Mouse (Mus musculus): ENCODE results near the gene Cpt1c.
A peak's percentile ranks its signal among the peaks of the same experiment; 100 is the strongest.
"Not testable (repeated sequence)": the region's sequence is repeated elsewhere in the genome, so short reads cannot be mapped to it uniquely, and the experiment has no call there.

Cpt1c gene

DNA sequence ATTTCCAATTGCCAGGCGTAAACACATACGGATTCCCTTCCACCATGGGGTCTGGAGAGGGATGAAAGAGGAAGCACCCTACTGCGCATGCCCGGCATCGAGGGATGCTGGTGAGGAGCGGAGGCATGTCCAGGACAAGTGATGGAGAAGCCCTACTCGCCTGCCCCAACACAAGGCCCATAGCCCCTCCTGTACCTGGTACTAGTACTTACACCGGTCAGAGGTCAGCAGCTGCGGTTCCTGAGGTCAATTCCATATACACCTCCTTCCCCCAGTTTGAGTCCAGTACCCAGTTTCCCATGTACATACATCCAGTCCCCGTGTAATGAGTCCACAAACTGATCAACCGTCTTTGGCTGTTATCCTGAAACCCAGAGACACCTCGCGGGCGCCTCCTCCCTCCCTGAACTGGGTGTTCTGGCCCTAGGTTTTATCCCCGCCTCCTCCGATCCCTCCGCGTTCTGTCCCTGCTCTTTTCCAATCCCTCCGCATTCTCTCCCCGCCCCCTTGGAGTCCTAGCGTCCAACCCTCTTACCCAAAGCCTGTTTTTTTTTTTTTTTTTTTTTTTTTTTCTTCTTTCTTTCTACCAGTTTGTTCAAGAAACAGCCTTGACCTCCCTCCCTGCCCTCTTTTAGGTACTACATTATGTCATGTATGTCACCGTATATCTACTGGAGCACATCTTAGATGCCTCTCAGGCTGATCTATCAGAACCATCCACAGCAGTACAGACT lies at the start of gene Cpt1c:
Gene Cpt1c, minus strand, starts transcription at position 469 of the 734 bp plus-strand sequence.
- DNase-seq (ENCODE audit: low read depth, low spot score) = peak; percentile 98

DNA sequence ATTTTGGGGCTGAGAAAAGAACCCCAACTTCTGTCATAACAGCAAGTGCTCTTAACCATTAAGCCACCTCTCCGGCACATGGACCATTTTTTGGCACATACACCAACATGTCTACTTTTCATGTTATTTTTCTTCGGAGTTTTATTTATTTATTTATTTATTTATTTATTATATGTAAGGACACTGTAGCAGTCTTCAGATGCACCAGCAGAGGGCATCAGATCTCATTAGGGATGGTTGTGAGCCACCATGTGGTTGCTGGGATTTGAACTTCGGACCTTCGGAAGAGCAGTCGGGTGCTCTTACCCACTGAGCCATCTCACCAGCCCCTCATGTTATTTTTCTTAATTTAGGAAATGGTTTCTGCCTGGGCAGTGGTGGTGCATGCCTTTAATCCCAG lies 49.1 kb upstream of the Cpt1c start:
- not testable (repeated sequence) for DNase-seq (ENCODE audit: low read depth, low spot score)

DNA sequence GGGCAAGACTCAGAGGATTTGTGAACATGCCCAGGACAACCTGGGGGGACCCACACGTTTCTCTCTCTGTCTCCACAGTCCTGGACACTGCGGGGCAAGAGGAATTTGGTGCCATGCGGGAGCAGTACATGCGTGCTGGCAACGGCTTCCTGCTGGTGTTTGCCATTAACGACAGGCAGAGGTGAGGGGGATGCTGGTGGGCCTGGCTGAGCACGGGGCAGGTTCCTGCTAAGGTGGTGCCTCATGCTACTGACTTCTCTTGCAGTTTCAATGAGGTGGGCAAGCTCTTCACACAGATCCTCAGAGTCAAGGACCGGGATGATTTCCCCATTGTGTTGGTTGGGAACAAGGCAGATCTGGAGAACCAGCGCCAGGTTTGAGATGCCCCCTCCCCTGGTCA lies 45.6 kb upstream of the Cpt1c start:
- no peak for DNase-seq (ENCODE audit: low read depth, low spot score)

DNA sequence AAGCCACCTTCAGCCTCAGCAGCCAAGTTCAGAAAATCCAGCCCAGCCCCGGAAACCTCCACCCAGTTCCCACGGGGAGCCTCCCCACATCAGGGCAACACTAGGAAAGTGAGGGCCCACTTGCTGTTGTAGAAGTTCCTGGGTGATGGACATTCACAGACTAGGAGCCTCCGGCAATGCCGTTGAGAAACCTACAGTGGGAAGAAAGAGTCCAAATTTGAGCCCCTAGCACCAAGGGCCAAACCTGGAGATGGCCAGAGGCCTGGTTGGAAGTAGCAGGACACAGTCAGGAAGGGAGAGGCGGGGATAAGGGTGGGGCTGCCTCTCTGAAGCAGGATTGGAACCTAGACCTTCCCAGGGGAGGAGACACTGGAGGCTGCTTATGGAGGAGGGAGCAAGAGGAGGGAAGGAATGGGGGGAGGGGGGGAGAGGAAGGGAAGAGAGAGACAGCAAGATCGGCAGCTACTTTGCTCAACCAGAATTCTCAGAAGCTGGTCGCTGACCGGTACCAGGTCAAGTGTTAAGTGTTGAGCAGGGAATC lies 44.5 kb upstream of the Cpt1c start:
- DNase-seq (ENCODE audit: low read depth, low spot score) = peak; percentile 89

DNA sequence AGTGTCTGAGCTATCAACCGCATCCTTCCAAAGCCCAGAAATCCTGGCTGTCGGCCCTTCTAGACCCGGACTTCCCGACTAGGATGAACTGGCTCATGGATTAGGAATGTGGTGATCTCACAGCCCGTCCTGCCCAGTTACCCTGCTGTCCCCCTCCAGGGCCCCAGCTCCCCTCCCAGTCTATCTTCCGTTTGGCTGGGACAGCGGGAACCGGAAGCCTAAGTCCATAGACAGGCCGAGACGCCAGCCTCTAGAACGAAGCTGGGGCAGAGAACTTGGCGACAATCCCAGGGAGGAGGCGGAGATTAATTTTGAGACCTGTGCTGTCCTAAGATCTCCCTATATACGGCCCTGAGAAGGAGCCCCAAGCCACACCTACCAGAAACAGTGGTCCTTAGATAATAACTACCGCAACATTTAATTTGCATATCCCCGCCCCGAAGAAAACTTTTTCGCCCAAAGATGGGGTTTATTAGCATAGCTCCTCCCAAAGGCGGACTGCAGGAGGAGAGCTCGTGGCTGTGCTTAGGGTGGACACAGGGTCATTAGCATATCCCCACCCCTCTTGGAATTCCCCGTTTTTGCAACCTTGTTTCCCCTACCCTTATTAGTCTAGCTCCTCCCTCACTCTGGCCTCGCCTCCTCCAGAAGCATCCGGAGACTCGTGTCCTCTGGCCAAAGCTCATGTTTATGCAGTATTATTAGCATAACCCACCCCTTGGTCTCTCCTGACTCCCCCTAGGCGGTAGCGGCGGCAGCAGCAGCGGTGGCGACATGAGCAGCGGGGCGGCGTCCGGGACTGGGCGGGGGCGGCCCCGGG lies 42.8 kb upstream of the Cpt1c start, which contains the start of gene Rras:
Gene Rras, plus strand, starts transcription at position 720 of the 820 bp plus-strand sequence.
- DNase-seq (ENCODE audit: low read depth, low spot score) = peak; percentile 100

DNA sequence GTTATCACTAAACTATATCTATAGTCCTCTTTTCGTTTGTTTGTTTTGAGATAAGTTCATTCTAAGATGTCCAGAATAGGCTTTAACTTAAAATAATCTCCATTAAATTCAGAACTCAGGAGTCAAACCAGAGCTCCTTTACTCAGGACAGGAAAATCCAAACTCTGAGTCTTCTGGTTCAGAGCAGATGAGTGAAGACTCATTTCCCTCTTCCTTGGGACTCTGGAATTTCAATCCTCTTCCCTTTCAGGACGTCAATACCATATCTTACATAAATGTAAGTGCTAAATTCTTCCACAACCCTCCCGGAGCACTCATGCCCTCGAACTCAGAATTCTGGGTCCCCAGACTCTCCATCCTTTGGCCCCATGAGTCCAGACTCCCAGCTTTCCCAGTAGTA lies 42.1 kb upstream of the Cpt1c start:
- no peak for DNase-seq (ENCODE audit: low read depth, low spot score)

DNA sequence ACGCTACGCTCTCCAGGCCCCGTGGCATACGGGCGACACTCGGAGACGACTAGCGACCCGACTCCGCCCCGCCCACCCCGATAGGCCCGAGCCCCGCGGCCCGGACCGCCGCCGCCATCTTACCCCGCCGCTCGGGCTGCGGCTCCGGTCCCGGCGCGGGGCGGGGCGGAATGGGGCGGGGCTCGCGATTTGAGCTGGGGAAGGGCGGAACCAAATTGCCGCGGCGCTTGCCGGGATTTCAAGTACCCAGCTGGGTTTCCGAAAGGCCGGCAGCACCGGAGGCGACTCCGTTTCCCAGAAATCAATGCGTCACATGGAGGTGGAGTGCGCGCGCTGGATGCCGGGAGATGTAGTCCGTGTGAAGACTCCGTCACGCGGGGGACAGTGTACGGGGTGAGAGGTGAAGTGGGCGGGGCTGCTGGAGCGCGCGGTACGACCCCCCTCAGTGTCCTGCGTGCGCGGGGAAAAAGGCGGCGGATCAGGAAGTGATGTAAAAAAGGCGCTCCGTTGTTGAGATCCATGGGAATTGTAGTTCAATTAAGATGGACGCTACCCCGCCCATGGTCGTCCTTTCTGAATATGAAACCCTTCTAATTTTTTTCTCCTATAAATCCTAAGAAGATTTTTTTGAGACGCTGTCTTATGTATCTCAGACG lies 41.4 kb upstream of the Cpt1c start, which contains the start of gene Scaf1:
Gene Scaf1, minus strand, starts transcription at position 407 of the 656 bp plus-strand sequence.
- peak; percentile 99 for DNase-seq (ENCODE audit: low read depth, low spot score)

DNA sequence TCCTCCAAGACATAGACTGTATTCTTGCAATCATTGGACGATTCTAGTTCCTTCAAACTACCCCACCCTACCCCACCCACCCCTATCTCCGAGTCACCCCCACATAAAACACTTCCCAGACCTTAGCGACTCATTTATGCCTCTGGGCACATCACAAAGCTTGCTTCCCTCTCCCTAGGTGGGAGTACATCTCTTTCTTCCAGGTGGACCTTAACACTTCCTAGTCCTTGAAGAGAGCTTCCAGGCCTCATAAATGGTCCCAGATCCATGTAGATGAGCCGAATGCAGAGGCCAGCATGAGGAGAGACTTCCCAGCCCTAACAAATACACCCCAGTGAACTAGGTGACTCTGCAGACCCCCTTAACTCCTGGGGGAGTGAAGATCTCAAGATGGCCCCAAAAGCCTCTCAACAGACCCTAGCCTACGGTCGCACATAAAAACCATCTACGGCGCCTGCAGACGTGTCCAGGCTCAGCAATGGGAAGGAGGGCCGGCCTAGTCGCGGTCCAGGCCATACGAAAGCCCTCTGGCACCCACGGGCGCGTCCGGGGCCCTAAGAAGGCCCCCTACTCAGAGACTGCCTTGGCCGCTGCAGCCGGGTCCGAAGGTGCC lies 40.8 kb upstream of the Cpt1c start:
- DNase-seq (ENCODE audit: low read depth, low spot score) = peak; percentile 65

DNA sequence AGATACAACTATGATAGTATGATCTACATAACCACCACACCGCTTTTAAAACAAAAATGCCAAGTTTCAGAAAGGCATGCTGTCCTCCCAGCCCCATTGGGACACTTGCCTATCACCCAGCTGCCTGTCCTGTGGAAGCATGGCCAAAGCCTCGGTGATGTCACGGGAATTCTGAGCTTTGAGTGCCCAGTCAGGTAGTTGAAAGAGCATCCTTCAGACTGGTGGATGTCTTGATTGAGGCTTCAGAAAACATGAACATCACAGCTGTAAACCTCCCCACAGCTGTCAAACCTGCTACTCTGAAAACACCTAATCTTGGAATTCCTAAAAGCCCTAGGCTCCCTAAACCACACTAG lies 39.4 kb upstream of the Cpt1c start:
- no peak for DNase-seq (ENCODE audit: low read depth, low spot score)

DNA sequence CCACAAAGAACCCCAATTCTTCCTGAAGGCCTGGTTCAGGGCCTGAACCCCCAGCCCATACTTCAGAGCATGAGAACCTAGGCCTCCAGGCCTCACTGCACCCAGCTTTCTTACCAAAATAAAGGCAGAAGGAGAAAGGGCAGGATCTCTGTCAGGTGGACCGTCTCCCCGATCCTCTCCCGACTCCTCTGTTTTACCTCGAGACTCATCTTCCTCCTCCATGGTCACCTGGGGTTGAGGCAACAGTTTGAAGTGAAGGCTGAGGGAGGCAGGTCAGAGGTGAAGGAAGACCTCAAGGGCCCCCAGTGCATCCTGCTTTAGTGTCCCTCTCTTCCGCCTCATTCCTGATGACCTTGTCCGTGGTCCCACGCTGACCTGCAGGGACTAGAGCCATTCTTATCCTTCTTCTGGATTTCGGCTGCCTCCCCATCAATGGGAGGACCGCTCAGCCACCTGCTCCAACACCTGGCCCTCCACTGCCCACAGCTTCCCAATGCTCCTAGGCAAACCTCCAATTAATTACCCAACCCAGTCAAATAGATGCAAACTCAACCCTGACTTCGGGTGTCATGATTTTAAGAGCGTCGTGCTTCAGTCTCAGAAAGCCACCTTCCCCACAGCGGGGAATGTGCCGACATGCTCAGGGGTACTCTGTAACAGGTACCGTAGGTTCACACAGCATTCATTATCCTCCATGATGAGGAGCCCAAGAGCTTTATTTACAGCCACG lies 38.9 kb upstream of the Cpt1c start:
- no peak for DNase-seq (ENCODE audit: low read depth, low spot score)

DNA sequence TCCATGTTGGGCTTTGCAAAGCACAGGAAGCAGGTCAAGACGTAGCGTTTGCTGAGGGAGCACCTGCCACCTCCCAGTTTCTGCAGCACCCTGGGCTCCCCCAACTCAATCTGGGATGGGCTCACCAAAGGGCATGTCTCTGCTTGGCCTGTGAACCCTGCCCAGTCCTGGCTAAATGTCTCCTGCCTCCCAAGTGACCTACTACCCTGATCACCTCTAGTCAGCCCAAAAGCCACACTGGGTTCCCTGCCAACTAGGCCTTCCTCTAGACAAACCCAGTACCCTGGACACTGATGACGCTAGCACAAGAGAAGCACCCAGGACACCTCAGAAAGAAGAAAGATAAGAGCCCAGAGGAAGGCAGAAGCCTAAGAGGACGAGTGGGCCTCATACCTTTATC lies 38.2 kb upstream of the Cpt1c start:
- DNase-seq (ENCODE audit: low read depth, low spot score) = no peak

DNA sequence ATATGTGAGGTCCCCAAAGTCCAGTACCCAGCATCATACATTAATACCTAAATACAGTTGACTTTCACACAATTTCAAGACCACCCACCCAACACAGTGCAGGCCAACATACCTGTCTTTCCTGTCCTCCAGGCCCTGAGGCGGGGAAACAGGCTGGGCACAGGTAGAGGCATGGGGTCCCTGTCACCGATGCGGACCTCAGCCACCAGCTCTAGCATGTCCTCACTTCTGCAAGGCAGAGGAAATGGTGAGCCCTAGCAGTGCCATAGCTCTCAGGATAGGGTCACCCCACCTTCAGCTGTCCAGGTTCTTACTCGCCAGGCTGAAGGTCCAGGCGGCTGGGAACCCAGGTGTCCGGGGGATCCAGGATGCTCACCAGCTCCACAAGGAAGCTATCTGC lies 37.4 kb upstream of the Cpt1c start:
- DNase-seq (ENCODE audit: low read depth, low spot score) = no peak

DNA sequence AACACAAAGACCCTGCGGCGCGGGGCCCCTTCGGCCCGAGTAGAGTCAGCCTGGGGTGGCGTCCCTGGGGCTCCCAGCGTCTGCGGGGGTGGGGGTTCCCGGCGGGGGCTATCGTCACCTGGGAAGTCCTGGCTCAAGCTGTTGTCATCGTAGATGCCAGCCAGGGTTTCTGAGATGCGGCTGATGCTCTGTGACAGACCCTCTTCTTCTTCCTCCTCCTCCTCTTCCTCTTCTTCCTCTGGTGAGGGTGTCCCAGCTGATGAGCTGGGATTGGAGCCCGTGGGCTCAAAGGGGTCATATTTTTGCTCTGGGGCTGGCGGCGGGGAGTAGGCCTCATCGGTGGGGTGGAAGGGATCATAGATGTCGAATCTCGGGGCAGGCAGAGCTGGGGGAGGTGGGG lies 33.8 kb upstream of the Cpt1c start:
- no peak for DNase-seq (ENCODE audit: low read depth, low spot score)

DNA sequence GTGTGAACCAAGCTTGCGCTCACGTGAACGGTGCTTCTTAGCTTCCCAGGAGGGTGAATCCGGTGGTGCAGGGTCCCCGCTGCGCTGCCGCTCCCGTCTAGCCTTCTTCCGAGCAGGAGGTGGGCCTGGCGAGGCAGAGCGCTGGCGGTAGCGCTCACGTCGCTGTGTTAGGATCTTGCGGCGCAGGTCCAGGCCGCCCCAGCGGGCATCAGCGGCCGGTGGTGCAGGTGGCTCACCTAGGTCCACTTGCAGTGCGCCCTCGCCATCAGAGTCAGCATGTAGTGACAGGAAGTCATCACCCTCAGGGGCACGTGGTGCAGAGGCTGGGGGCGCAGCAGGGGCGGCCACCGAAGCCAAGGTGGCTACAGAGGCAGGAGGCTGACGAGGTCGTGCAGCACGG lies 33.2 kb upstream of the Cpt1c start:
- no peak for DNase-seq (ENCODE audit: low read depth, low spot score)

DNA sequence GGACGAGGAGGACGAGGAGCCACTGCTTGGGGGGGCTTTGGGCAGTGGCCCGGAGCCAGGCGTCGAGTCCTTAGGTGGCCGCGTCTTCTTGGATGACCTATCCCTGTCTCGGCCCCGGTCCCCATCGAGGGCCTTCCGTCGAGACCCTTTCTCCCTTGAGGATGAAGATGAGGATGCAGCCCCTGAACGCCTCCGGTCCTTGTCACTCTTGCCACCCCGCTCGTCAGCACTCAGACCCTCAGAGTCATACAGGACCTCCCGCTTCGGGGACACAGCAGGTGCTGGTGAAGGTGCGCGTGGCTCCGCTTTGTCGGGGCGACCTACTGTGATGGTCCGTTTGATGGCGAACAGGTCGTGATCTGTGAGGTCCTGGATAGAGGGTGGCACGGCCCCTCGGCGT lies 32.5 kb upstream of the Cpt1c start:
- no peak for DNase-seq (ENCODE audit: low read depth, low spot score)

DNA sequence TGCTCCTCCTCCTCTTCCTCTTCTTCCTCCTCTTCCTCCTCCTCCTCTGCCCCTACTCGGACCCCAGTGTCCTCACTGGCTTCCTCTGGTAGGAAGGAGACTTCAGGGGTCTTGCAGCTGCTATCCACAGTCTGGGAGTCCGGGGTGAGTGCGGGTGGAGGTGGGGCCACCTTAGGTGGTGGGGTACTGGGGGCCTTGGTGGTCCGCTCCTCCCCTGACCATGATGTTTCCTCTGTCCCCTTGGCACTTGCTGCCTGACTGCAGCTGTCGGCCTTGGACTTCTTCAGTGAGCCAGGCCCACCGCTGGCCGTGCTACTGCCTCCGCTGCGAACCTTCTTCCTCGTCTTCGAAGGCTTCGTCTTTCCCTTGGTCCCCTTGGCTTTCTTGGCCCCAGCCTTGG lies 31.9 kb upstream of the Cpt1c start:
- no peak for DNase-seq (ENCODE audit: low read depth, low spot score)

DNA sequence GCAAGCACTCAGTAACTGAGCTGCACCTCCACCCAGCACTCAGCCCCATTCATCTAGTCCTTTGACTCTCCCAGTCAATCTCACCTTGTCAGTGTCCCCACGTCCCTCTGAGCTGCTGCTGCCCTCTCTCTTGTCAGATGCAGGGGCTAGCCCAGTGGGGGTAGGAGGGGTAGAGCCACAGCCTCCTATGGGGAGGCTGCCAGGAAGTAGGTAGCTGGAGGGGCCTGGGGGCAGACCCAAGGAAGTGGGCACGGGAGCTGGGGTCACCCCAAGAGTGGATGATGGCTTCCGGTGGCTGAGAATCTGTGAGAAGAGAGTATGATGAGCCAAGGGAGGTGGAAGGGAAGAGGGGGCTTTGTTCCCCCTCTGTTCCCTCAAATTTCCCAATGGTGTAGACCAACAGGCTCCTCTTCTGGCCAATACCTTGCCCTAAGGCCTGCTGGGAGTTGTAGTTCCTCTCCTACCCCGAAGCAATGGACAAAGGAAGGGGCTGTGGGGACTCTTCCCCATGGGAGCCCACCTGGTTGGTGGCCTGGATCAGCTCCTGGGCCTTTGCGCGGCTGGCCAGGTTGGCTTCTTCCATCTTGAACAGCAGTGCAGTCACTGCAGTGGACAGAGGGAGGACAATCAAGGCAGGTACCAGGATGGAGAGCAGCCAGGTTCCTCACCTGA lies 30.8 kb upstream of the Cpt1c start:
- DNase-seq (ENCODE audit: low read depth, low spot score) = no peak

DNA sequence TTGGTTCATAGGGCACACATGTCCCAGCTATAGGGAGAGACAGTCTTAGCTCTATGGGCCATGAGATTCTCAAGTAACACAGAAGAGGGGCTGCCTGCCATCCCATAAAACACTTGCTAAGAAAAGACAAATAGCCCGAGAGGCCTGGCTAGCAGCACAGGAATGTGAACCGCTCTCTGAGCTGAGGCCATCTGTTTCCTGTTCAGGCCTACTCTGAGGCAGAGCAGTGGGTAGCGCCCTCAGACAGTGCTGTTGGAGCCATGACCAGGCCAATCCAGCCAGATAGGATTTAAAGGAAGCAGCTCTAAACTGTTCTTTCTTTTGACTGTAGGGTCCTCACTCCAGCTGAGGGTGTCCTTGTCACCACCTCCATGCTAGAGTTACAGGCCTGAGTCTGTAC lies 29.9 kb upstream of the Cpt1c start:
- DNase-seq (ENCODE audit: low read depth, low spot score) = no peak

DNA sequence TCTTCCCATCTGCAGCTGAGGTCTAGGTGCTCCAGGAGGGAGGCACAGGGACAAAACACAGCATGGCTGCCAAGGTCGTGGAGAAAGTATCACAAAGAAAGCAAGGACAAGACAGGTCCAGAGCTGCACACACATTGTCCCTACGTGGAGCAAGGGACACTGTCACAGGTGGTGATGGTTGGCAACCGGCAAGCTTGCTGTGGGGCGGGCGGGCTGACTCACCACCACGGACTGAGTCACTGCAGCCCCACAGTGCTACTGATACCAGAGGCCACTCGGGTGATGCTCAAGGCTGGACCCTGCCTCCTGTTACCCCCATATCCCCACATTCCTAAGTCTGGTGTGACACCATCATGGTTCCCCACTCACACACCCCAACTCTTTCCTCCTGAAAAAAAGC lies 27.8 kb upstream of the Cpt1c start:
- DNase-seq (ENCODE audit: low read depth, low spot score) = no peak

DNA sequence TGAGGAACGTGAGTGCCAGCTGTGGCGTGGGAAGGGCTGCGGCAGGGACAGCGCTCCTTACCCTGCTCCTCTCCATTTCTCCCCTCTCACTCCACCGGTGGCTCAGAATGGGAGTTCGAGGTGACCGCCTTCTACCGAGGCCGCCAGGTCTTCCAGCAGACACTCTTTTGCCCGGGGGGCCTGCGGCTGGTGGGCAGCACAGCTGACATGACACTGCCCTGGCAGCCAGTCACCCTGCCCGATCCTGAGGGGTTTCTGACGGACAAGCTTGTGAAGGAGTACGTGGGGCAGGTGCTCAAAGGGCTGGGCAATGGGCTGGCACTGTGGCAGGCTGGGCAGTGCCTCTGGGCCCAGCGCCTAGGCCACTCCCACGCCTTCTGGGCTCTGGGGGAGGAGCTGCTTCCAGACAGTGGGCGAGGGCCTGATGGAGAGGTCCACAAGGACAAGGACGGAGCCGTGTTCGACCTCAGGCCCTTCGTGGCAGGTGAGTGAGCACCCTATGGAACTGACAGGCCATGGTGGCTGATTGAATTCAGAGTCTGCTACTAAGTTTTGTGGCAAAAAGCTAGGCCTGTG lies 26.0 kb upstream of the Cpt1c start:
- DNase-seq (ENCODE audit: low read depth, low spot score) = no peak

All from R1 (cell line).